Mouse (Mus musculus) E14TG2a.4 (cell line): ENCODE results near the gene Ctsc.

ENCODE experiments used
- CTCF ChIP-seq: conservative IDR thresholded peaks from 2 replicates; pipeline ENCODE4 v1.5.1; 2014; ENCODE audit warnings: low read length
- NANOG ChIP-seq: IDR thresholded peaks from 2 replicates; pipeline ENCODE4 v1.6.1; 2014; ENCODE audit warnings: borderline replicate concordance, low read length, mixed read lengths
- POU5F1 ChIP-seq: IDR thresholded peaks from 2 replicates; pipeline ENCODE4 v1.6.1; 2014; ENCODE audit warnings: low read length, borderline replicate concordance

DNA sequence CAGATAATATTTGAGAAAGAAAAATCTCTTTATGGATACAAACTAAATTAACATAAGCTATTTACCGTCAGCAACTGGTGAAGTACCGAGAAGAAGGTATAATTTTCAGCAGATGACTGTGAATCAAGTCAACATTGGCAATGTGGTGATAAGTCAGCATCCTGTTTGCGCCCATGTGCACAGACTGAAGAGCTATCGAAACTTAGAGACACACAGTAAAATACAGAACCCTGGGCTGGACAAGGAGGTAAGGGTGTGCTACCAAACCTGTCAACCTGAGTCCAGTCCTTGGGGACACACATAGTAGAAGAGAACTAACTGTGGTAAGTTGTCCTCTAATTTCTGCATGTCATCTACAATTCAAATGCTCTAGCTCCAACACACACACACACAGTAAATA lies 47.8 kb upstream of the Ctsc start:
- TF ChIP-seq CTCF (no peak), POU5F1 (no peak), NANOG (no peak)
